Mouse (Mus musculus) 416B (cell line): ENCODE measurements at regions not wholly inside any gene's neighbourhood (a gene's known extent, or its start where the extent isn't known, plus 50 kb on each side); places are given as distances from the start of the nearest gene placed in this dataset.
A peak's percentile ranks its signal among the peaks of the same experiment; 100 is the strongest.

Source experiments
- DNase-seq: peaks from one replicate; pipeline ENCODE4 v3.0.0; 2011; ENCODE audit warnings: low read depth

GRCm38 (mm10) chr12:63103726-63104125, 1370.8 kb downstream of the Fscb start:
- peak; percentile 88 for DNase-seq
